Comparison of ENCODE assay signal across 8 mouse cellular contexts in genomic region chr16:97763061-97763989, GRCm38 (mm10). TPM values are rescaled to one million over a fixed set of nuclear protein-coding genes. Genes with fewer than 3 reads are reported as not detected.
DNase-seq lines count a peak whose midpoint lies in the region; ATAC-seq and TF ChIP-seq lines count a peak whose summit lies in the region.

Gene Ripk4 (minus strand): TSS chr16:97763787.

- under 1% methylated on average over 88 of the region's 88 CpGs for WGBS in embryonic facial prominence, embryonic 15.5 days
- WGBS in liver, embryonic 12.5 days (ENCODE audit: insufficient replicate concordance) = 2% methylated on average over 88 of the region's 88 CpGs
- under 1% methylated on average over 81 of the region's 88 CpGs for WGBS in neural tube, embryonic 11.5 days

- peaks cover 14% of the 10 kb centered on the region for H3K4me1 ChIP-seq in embryonic facial prominence, embryonic 15.5 days
- H3K4me1 ChIP-seq in liver, embryonic 12.5 days = no peaks in the 10 kb centered on the region; the same call in 1 of the 2 replicates
- H3K4me1 ChIP-seq in neural tube, embryonic 11.5 days (ENCODE audit: control insufficient read depth, insufficient read depth, low read length) = peaks cover 6% of the 10 kb centered on the region

- H3K9ac ChIP-seq in embryonic facial prominence, embryonic 15.5 days = peak within 1 kb of the TSS; percentile 23
- peak within 1 kb of the TSS; percentile 53 for H3K9ac ChIP-seq in liver, embryonic 12.5 days
- H3K9ac ChIP-seq in neural tube, embryonic 11.5 days (ENCODE audit: low read length) = no peak within 1 kb of the TSS; the same call in 1 of the 2 replicates

- H3K4me3 ChIP-seq in layer of hippocampus, adult 2 months = peak within 1 kb of the TSS; percentile 41
- peak within 1 kb of the TSS; percentile 53 for H3K4me3 ChIP-seq in embryonic facial prominence, embryonic 15.5 days (replicated peaks)
- peak within 1 kb of the TSS; percentile 46 for H3K4me3 ChIP-seq in liver, embryonic 12.5 days
- peak within 1 kb of the TSS; percentile 39 for H3K4me3 ChIP-seq in neural tube, embryonic 11.5 days (ENCODE audit: low read depth, low read length)

- peak within 1 kb of the TSS; percentile 61 for H3K4me2 ChIP-seq in embryonic facial prominence, embryonic 15.5 days (replicated peaks)
- peak within 1 kb of the TSS; percentile 60 for H3K4me2 ChIP-seq in liver, embryonic 12.5 days
- peak within 1 kb of the TSS; percentile 63 for H3K4me2 ChIP-seq in neural tube, embryonic 11.5 days (ENCODE audit: low read depth)

- H3K36me3 ChIP-seq in embryonic facial prominence, embryonic 15.5 days = no peaks in the 10 kb centered on the region
- no peaks in the 10 kb centered on the region for H3K36me3 ChIP-seq in liver, embryonic 12.5 days
- no peaks in the 10 kb centered on the region for H3K36me3 ChIP-seq in neural tube, embryonic 11.5 days (ENCODE audit: control insufficient read depth, insufficient read depth, low read length)

- no peaks in the 10 kb centered on the region for H3K9me3 ChIP-seq in embryonic facial prominence, embryonic 15.5 days (replicated peaks)
- no peaks in the 10 kb centered on the region for H3K9me3 ChIP-seq in liver, embryonic 12.5 days (replicated peaks)
- no peaks in the 10 kb centered on the region for H3K9me3 ChIP-seq in neural tube, embryonic 11.5 days (ENCODE audit: control insufficient read depth, low read length)

- DNase-seq in layer of hippocampus, adult 2 months (ENCODE audit: low spot score in 2 of 2) = no peak
- no peak for DNase-seq in layer of hippocampus, adult 8-10 months (ENCODE audit: low spot score in 2 of 2)
- peak; percentile 65 for DNase-seq in induced T-regulatory cell, adult 2 months (ENCODE audit: low read depth)
- DNase-seq in neural tube, embryonic 11.5 days (ENCODE audit: low spot score) = peak; percentile 56
- peak; percentile 71 for DNase-seq in urinary bladder, postnatal 25 days (ENCODE audit: low spot score)

- peaks cover 53% of the 10 kb centered on the region for H3K27me3 ChIP-seq in embryonic facial prominence, embryonic 15.5 days
- peaks cover 67% of the 10 kb centered on the region for H3K27me3 ChIP-seq in liver, embryonic 12.5 days (replicated peaks)
- H3K27me3 ChIP-seq in neural tube, embryonic 11.5 days (ENCODE audit: control insufficient read depth, insufficient read depth, low read length) = peaks cover 38% of the 10 kb centered on the region

- ATAC-seq in embryonic facial prominence, embryonic 15.5 days (ENCODE audit: insufficient number of reproducible peaks, low FRiP score, low TSS enrichment, low read depth) = peak; percentile 77
- peak; percentile 67 for ATAC-seq in liver, embryonic 12.5 days
- no peak for ATAC-seq in neural tube, embryonic 11.5 days (ENCODE audit: insufficient read depth, low FRiP score, low TSS enrichment)
- ATAC-seq in erythroid progenitor cell, adult 5-6 weeks (replicated peaks; ENCODE audit: low FRiP score, poor library complexity, severe bottlenecking) = no peak

- no peak within 1 kb of the TSS for H3K27ac ChIP-seq in layer of hippocampus, adult 2 months
- H3K27ac ChIP-seq in embryonic facial prominence, embryonic 15.5 days (replicated peaks) = peak within 1 kb of the TSS; percentile 60
- H3K27ac ChIP-seq in liver, embryonic 12.5 days = no peak within 1 kb of the TSS
- no peak within 1 kb of the TSS for H3K27ac ChIP-seq in neural tube, embryonic 11.5 days (ENCODE audit: low read depth, low read length)

- no peak for TF ChIP-seq CTCF in layer of hippocampus, adult 2 months (conservative IDR thresholded peaks at IDR 0.05)

RNA-seq across cellular contexts. Expression of gene Ripk4, which starts in this region (rescaled TPM):
- total RNA-seq in layer of hippocampus, adult 2 months (2021) = under 1 TPM; 0.20 to 0.34 TPM
- 1 to 10 TPM in 1 of 4 experiments, under 1 TPM in 3; 0.45 to 1.3 (median 0.70) TPM for total RNA-seq in layer of hippocampus, adult 8-10 months (2022)
- 26.8 and 29.1 TPM in 2 replicates for polyA plus RNA-seq in embryonic facial prominence, embryonic 15.5 days (2015; fragmentation: Nextera tagmentation; extraction: Ambion mirVana)
- polyA plus RNA-seq in liver, embryonic 12.5 days (2016; fragmentation: Nextera tagmentation; extraction: Ambion mirVana) = 2.4 and 2.5 TPM in 2 replicates
- 1.0 TPM in 2 replicates for polyA plus RNA-seq in neural tube, embryonic 11.5 days (2014; fragmentation: Nextera tagmentation; extraction: Ambion mirVana)
- total RNA-seq in erythroid progenitor cell, adult 5-6 weeks (2015; ENCODE audit: low replicate concordance) = not detected in 2 replicates
- not detected in 2 replicates for total RNA-seq in erythroid progenitor cell, adult 5-6 weeks (2017; ENCODE audit: low replicate concordance)

Comparison
In these comparisons a context has a peak if more than half of its experiments do, and no peak if none do; other contexts are left out.
1. DNase-seq: peak in induced T-regulatory cell, adult 2 months (single experiment), neural tube, embryonic 11.5 days (single experiment) and urinary bladder, postnatal 25 days (single experiment); none in layer of hippocampus, adult 2 months (0 of 2) and layer of hippocampus, adult 8-10 months (0 of 2).
2. ATAC-seq: peak in embryonic facial prominence, embryonic 15.5 days (single experiment) and liver, embryonic 12.5 days (single experiment); none in neural tube, embryonic 11.5 days (single experiment) and erythroid progenitor cell, adult 5-6 weeks (single experiment).
3. Peak in every context shown above with its lines, with median percentiles within 50 percentile points of each other: H3K4me3 ChIP-seq and H3K4me2 ChIP-seq.